Mouse (Mus musculus): ENCODE data around the gene Cdc42se1. TPM values are rescaled to one million over a fixed set of nuclear protein-coding genes. Genes with fewer than 3 reads are reported as not detected.
A peak's percentile ranks its signal among the peaks of the same experiment; 100 is the strongest.

The Cdc42se1 gene
- total RNA-seq, 2 experiments from 2014 or later: 12.4 to 17.1 TPM

GRCm38 (mm10) chr3:95246465-95247231, 18.1 kb downstream of the Cdc42se1 start:
- DNase-seq (ENCODE audit: low spot score): no peak

GRCm38 (mm10) chr3:95247660-95248336, 19.3 kb downstream of the Cdc42se1 start:
- DNase-seq (ENCODE audit: low spot score): no peak

GRCm38 (mm10) chr3:95250361-95250760, 21.8 kb downstream of the Cdc42se1 start:
- DNase-seq (ENCODE audit: low spot score): no peak

GRCm38 (mm10) chr3:95250783-95251424, 22.4 kb downstream of the Cdc42se1 start, which contains the start of gene Bnipl:
Gene Bnipl (minus strand): TSS chr3:95251193.
- no peak for DNase-seq (ENCODE audit: low spot score)

GRCm38 (mm10) chr3:95256931-95257330, 28.4 kb downstream of the Cdc42se1 start:
- DNase-seq (ENCODE audit: low spot score): no peak

GRCm38 (mm10) chr3:95261975-95262374, 33.4 kb downstream of the Cdc42se1 start:
- no peak for DNase-seq (ENCODE audit: low spot score)

GRCm38 (mm10) chr3:95263089-95263739, 34.7 kb downstream of the Cdc42se1 start:
- DNase-seq (ENCODE audit: low spot score): peak; percentile 89

GRCm38 (mm10) chr3:95264724-95265123, 36.2 kb downstream of the Cdc42se1 start:
- DNase-seq (ENCODE audit: low spot score): no peak

GRCm38 (mm10) chr3:95266052-95266451, 37.5 kb downstream of the Cdc42se1 start:
- peak; percentile 57 for DNase-seq (ENCODE audit: low spot score)

- no peak for DNase-seq (ENCODE audit: low spot score)
Measured at GRCm38 (mm10) chr3:95267855-95268254, 39.3 kb downstream of the Cdc42se1 start.

- no peak for DNase-seq (ENCODE audit: low spot score)
Measured at GRCm38 (mm10) chr3:95269789-95270188, 41.3 kb downstream of the Cdc42se1 start.

GRCm38 (mm10) chr3:95270766-95271364, 42.3 kb downstream of the Cdc42se1 start:
- no peak for DNase-seq (ENCODE audit: low spot score)

- DNase-seq (ENCODE audit: low spot score): no peak
Measured at GRCm38 (mm10) chr3:95273471-95273870, 44.9 kb downstream of the Cdc42se1 start.

- no peak for DNase-seq (ENCODE audit: low spot score)
Measured at GRCm38 (mm10) chr3:95274453-95274852, 45.9 kb downstream of the Cdc42se1 start.

- peak; percentile 65 for DNase-seq (ENCODE audit: low spot score)
Measured at GRCm38 (mm10) chr3:95275161-95275560, 46.6 kb downstream of the Cdc42se1 start.

GRCm38 (mm10) chr3:95276428-95276934, 47.9 kb downstream of the Cdc42se1 start:
- DNase-seq (ENCODE audit: low spot score): no peak

GRCm38 (mm10) chr3:95277149-95277551, 48.6 kb downstream of the Cdc42se1 start:
- peak; percentile 79 for DNase-seq (ENCODE audit: low spot score)

- no peak for DNase-seq (ENCODE audit: low spot score)
Measured at GRCm38 (mm10) chr3:95280747-95281146, 52.2 kb downstream of the Cdc42se1 start.

- peak; percentile 99 for DNase-seq (ENCODE audit: low spot score)
Measured at GRCm38 (mm10) chr3:95281216-95282126, 52.9 kb downstream of the Cdc42se1 start, which contains the start of the genes Mindy1 and Prune1. Gene Mindy1 (plus strand): TSS chr3:95281345. Gene Prune1 (minus strand): TSS chr3:95282076.

- peak; percentile 58 for DNase-seq (ENCODE audit: low spot score)
Measured at GRCm38 (mm10) chr3:95282381-95282864, 53.9 kb downstream of the Cdc42se1 start.
